Mouse (Mus musculus): ENCODE measurements around the gene Mcmbp. TPM values are rescaled to one million over a fixed set of nuclear protein-coding genes. Genes with fewer than 3 reads are reported as not detected.
A peak's percentile ranks its signal among the peaks of the same experiment; 100 is the strongest.

Gene Mcmbp
- total and polyA plus RNA-seq, 3 experiments, result 44.6 to 91.1 TPM; not detected in 1

GRCm38 (mm10) chr7:128777201-128777600 is 36.9 kb upstream of the Mcmbp start:
- no peak overlapping the region for H3K27ac ChIP-seq (ENCODE audit: control insufficient read depth, low read depth, low read length)

DNA sequence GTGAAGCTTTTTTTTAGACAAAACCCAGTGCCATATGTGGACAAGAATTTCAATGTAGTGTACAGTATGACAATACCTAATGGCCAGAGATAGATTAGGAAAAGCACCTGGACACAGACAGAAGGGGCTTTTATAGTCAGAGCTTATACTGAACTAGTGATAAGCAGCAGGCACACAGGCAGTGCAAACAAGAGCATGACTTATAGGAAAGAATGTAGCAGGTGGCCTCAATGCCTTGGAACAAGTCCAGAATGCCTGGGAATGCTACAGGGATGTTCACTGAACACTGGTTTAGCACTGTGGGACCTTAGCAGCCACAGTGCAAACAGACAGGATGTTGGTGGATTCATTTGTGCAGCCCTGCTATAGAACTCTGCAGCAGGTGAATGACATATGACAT is 26.4 kb upstream of the Mcmbp start:
- DNase-seq (ENCODE audit: low read depth, low spot score), result no peak
- Histone ChIP-seq H3K9me3 (replicated peaks; ENCODE audit: insufficient read depth, low read length) (no peaks in the 10 kb centered on the region), H3K27ac (ENCODE audit: control insufficient read depth, low read depth, low read length) (no peak overlapping the region), H3K4me1 (ENCODE audit: control insufficient read depth in 1 of 2, insufficient read depth in 2 of 2, low read length in 2 of 2) (peaks cover 3% of the 10 kb centered on the region in 2 experiments; a peak in 3 of 4 replicates), H3K9ac (ENCODE audit: control insufficient read depth, low read depth, low read length, poor library complexity, severe bottlenecking) (no peak overlapping the region), H3K36me3 (ENCODE audit: control insufficient read depth in 1 of 2, insufficient read depth in 2 of 2, low read length in 2 of 2) (peaks cover 0 to 47% of the 10 kb centered on the region in 2 experiments; a peak in 3 of 4 replicates), H3K79me2 (ENCODE audit: control insufficient read depth, insufficient read depth, low read length, poor library complexity) (no peaks in the 10 kb centered on the region), H3K4me3 (ENCODE audit: control insufficient read depth in 1 of 2, insufficient read depth in 1 of 2, low read depth in 2 of 2, low read length in 2 of 2) (no peak overlapping the region), H3K27me3 (ENCODE audit: control insufficient read depth in 1 of 2, insufficient read depth in 2 of 2, low read length in 2 of 2) (no peaks in the 10 kb centered on the region)
- TF ChIP-seq RAD21 (IDR thresholded peaks at IDR 0.05; ENCODE audit: low read depth, low read length), result no peak
- no peak for TF ChIP-seq UBTF (IDR thresholded peaks at IDR 0.05; ENCODE audit: borderline replicate concordance, insufficient read depth, low read depth, low read length)
- TF ChIP-seq ETS1 (IDR thresholded peaks at IDR 0.05; ENCODE audit: low read depth, low read length), result no peak
- TF ChIP-seq CTCF (IDR thresholded peaks at IDR 0.05 in 2 of 3, conservative IDR thresholded peaks at IDR 0.05 in 1 of 3; ENCODE audit: control insufficient read depth in 1 of 3, insufficient read depth in 1 of 3, low read depth in 2 of 3, low read length in 3 of 3, poor library complexity in 1 of 3, severe bottlenecking in 1 of 3), result 0 out of 6 replicates have a peak, but pooled peaks of 1 of the 3 experiments have one; percentile 6
- TF ChIP-seq POLR2AphosphoS2 (IDR thresholded peaks at IDR 0.05; ENCODE audit: low read length), result no peak

More at GRCm38 (mm10) chr7:128777201-128777600, 36.9 kb upstream of the Mcmbp start:
- H3K4me3 ChIP-seq (ENCODE audit: control insufficient read depth in 1 of 2, insufficient read depth in 1 of 2, low read depth in 2 of 2, low read length in 2 of 2), result no peak overlapping the region
- TF ChIP-seq KAT2A (conservative IDR thresholded peaks at IDR 0.05; ENCODE audit: low read depth, low read length) (no peak), ELF1 (IDR thresholded peaks at IDR 0.05; ENCODE audit: low read depth, low read length) (no peak), SIN3A (IDR thresholded peaks at IDR 0.05; ENCODE audit: low read length) (no peak), ZKSCAN1 (IDR thresholded peaks at IDR 0.05; ENCODE audit: low read depth, low read length) (no peak), ZMIZ1 (IDR thresholded peaks at IDR 0.05; ENCODE audit: low read depth, low read length) (no peak), MYC (IDR thresholded peaks at IDR 0.05; ENCODE audit: low read depth, low read length) (no peak), ZNF384 (IDR thresholded peaks at IDR 0.05; ENCODE audit: low read depth, low read length) (no peak), MXI1 (IDR thresholded peaks at IDR 0.05; ENCODE audit: low read depth, low read length) (no peak), TCF12 (IDR thresholded peaks at IDR 0.05; ENCODE audit: low read depth, low read length) (no peak), ETS1 (IDR thresholded peaks at IDR 0.05; ENCODE audit: low read depth, low read length) (no peak), POLR2A (IDR thresholded peaks at IDR 0.05; ENCODE audit: control insufficient read depth in 1 of 2, insufficient read depth in 1 of 2, low read depth in 1 of 2, low read length in 2 of 2, poor library complexity in 1 of 2) (no peak)
- H3K4me1 ChIP-seq (ENCODE audit: control insufficient read depth in 1 of 2, insufficient read depth in 2 of 2, low read length in 2 of 2), result no peaks in the 10 kb centered on the region
- no peaks in the 10 kb centered on the region for H3K79me2 ChIP-seq (ENCODE audit: control insufficient read depth, insufficient read depth, low read length, poor library complexity)
- H3K27me3 ChIP-seq (ENCODE audit: control insufficient read depth in 1 of 2, insufficient read depth in 2 of 2, low read length in 2 of 2), result no peaks in the 10 kb centered on the region
- peaks cover 0 to 34% of the 10 kb centered on the region in 2 experiments; a peak in 2 of 4 replicates for H3K36me3 ChIP-seq (ENCODE audit: control insufficient read depth in 1 of 2, insufficient read depth in 2 of 2, low read length in 2 of 2)
- H3K9ac ChIP-seq (ENCODE audit: control insufficient read depth, low read depth, low read length, poor library complexity, severe bottlenecking), result no peak overlapping the region
- no peaks in the 10 kb centered on the region for H3K9me3 ChIP-seq (replicated peaks; ENCODE audit: insufficient read depth, low read length)
- no peak for DNase-seq (ENCODE audit: low read depth, low spot score)

DNA sequence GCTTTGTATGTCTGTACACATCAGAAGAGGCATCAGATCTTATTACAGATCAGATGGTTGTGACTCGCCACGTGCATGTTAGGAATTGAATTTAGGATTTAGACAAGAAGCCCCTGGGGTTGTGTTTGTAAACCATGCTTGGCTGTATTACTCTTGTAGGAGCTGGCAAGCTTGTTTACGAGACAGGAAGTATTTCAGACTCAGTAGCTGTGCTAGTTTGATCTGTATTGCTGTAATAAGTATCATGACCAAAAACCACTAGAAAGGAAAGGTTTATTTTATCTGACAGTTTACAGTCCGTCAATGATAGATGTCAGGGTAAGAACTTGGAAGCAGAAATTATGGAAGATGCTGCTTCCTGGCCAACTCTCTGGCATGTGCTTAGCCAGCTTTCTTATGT is 18.7 kb upstream of the Mcmbp start:
- no peaks in the 10 kb centered on the region for H3K79me2 ChIP-seq (ENCODE audit: control insufficient read depth, insufficient read depth, low read length, poor library complexity)
- H3K4me3 ChIP-seq (ENCODE audit: control insufficient read depth in 1 of 2, insufficient read depth in 1 of 2, low read depth in 2 of 2, low read length in 2 of 2), result no peak overlapping the region
- DNase-seq (ENCODE audit: low read depth, low spot score), result no peak
- H3K36me3 ChIP-seq (ENCODE audit: control insufficient read depth in 1 of 2, insufficient read depth in 2 of 2, low read length in 2 of 2), result peaks cover 0 to 42% of the 10 kb centered on the region in 2 experiments; a peak in 3 of 4 replicates
- H3K9ac ChIP-seq (ENCODE audit: control insufficient read depth, low read depth, low read length, poor library complexity, severe bottlenecking), result no peak overlapping the region
- no peaks in the 10 kb centered on the region for H3K27me3 ChIP-seq (ENCODE audit: control insufficient read depth in 1 of 2, insufficient read depth in 2 of 2, low read length in 2 of 2)
- no peaks in the 10 kb centered on the region for H3K4me1 ChIP-seq (ENCODE audit: control insufficient read depth in 1 of 2, insufficient read depth in 2 of 2, low read length in 2 of 2)
- H3K27ac ChIP-seq (ENCODE audit: control insufficient read depth, low read depth, low read length), result no peak overlapping the region
- no peaks in the 10 kb centered on the region for H3K9me3 ChIP-seq (replicated peaks; ENCODE audit: insufficient read depth, low read length)
- no peak for TF ChIP-seq MYB (IDR thresholded peaks at IDR 0.05; ENCODE audit: low read depth, low read length)
- TF ChIP-seq TCF12 (IDR thresholded peaks at IDR 0.05; ENCODE audit: low read depth, low read length), result no peak
- TF ChIP-seq CHD1 (IDR thresholded peaks at IDR 0.05; ENCODE audit: low read depth, low read length), result no peak
- no peak for TF ChIP-seq NELFE (IDR thresholded peaks at IDR 0.05; ENCODE audit: low read depth, low read length)
- no peak for TF ChIP-seq NRF1 (IDR thresholded peaks at IDR 0.05; ENCODE audit: insufficient read depth, low read depth, low read length, poor library complexity, severe bottlenecking)
- no peak for TF ChIP-seq RAD21 (IDR thresholded peaks at IDR 0.05; ENCODE audit: low read depth, low read length)
- TF ChIP-seq E2F4 (IDR thresholded peaks at IDR 0.05; ENCODE audit: borderline replicate concordance, low read depth, low read length), result no peak
- no peak for TF ChIP-seq GATA1 (IDR thresholded peaks at IDR 0.05; ENCODE audit: low read depth, low read length)
- no peak for TF ChIP-seq TAL1 (IDR thresholded peaks at IDR 0.05; ENCODE audit: low read length)
- TF ChIP-seq MYC (IDR thresholded peaks at IDR 0.05; ENCODE audit: low read depth, low read length), result no peak
- no peak for TF ChIP-seq ELF1 (IDR thresholded peaks at IDR 0.05; ENCODE audit: low read depth, low read length)
- no peak for TF ChIP-seq HCFC1 (IDR thresholded peaks at IDR 0.05; ENCODE audit: low read depth, low read length)
- no peak for TF ChIP-seq SIN3A (IDR thresholded peaks at IDR 0.05; ENCODE audit: low read length)
- no peak for TF ChIP-seq ZNF384 (IDR thresholded peaks at IDR 0.05; ENCODE audit: low read depth, low read length)
- TF ChIP-seq UBTF (IDR thresholded peaks at IDR 0.05; ENCODE audit: borderline replicate concordance, insufficient read depth, low read depth, low read length), result no peak
- no peak for TF ChIP-seq EP300 (IDR thresholded peaks at IDR 0.05; ENCODE audit: low read depth in 1 of 2, low read length in 2 of 2)
- TF ChIP-seq ZC3H11A (IDR thresholded peaks at IDR 0.05; ENCODE audit: low read depth, low read length), result no peak
- no peak for TF ChIP-seq MAX (IDR thresholded peaks at IDR 0.05; ENCODE audit: low read length)
